Mouse (Mus musculus) left cerebral cortex, postnatal 10 days (tissue): ENCODE measurements at regions not wholly inside any gene's neighbourhood (a gene's known extent, or its start where the extent isn't known, plus 50 kb on each side); places are given as distances from the start of the nearest gene placed in this dataset.

Experiments
- DNase-seq, 2 experiments: peaks; one replicate each; pipeline ENCODE4 v3.0.0; 2021 to 2022; ENCODE audit warnings: low spot score in 2 of 2, mixed read lengths in 1 of 2; ENCODE audit errors: extremely low spot score in 1 of 2
- intact Hi-C: fragments of 180-260 bp; cut with DNase I; formaldehyde crosslinking; loops from one replicate; pipeline ENCODE4 v1.15.1; 2025

DNA sequence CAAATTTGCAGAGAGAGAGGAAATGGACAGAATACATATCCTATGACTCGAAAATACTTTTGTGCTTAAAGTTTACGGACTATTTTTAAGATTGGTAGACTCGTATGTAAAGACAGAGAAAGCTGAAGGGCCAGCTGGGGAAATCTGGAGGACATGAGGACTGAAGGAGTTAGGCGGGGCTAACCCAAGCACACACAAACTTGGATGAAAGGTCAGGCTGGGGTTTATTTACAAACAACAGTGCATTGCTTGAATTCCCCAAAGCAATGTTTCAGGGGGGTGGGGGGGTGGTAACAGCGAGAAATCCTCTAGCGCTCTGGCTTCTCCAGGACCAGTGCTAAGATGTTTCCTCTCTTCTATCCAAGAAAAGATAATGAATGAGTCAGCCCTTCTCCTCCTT lies 68.3 kb downstream of the Ptger2 start:
- DNase-seq: no peak
- intact Hi-C loops: loop anchor here (10.0 kb wide), 1 partner anchor 89 kb away; no protein-coding TSS in a partner anchor

DNA sequence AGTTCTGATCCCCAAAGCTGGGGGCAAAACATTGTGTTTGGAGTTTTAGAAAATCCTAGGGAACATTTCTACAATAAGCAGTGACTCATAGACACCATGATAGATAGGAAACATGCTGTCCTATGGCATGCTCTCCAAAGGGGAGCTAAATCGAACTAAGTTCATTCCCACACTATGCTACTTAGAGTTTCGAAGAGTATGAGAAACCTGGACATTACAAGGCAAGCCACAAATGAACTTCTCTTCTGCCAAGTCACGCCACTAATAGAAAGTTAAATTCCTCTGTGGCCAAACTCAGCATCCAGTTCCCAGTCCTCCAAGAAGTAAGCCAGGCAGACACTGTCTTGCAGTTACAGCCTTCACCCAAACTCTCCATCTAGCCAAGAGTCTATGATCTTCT lies 73.7 kb downstream of the Ptger2 start:
- intact Hi-C loops: no loop called here
- no peak for DNase-seq

GRCm38 (mm10) chr14:45064498-45064897 lies 76.5 kb downstream of the Ptger2 start:
- intact Hi-C loops: no loop called here
- no peak for DNase-seq

DNA sequence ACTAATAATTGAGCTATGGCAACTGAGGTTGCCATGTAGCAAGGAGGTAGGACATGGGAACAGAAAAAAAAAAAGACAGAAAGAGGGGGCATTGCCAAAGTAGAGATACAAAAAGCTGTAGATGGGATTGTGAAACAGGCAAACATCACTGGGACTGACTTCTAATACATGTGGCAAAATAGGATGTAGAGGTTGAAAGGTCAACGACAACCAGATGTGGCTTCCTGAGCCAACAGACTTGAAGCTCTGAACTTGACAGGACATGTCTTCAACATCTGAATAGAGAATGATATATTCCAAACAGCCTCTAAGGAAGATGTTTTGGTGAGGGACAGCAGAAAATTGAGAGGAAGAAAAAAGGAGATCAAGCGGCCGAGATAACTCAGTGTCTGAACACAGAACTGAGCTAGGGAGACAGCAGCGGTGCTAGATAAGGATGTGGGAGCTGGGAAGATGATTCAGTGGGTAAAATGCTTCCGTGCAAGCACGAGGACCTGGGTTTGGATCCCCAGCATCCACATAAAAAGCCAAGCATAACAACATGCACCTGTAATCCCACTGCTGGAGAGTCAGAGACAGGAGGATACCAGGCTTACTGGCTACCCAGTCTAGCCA lies 81.7 kb downstream of the Ptger2 start:
- intact Hi-C loops: no loop called here
- DNase-seq: no peak

GRCm38 (mm10) chr14:45074902-45075488 lies 87.0 kb downstream of the Ptger2 start:
- no peak for DNase-seq
- intact Hi-C loops: no loop called here

- intact Hi-C loops: no loop called here
- DNase-seq: no peak
Observed at GRCm38 (mm10) chr14:45077216-45077615, 89.2 kb downstream of the Ptger2 start.

DNA sequence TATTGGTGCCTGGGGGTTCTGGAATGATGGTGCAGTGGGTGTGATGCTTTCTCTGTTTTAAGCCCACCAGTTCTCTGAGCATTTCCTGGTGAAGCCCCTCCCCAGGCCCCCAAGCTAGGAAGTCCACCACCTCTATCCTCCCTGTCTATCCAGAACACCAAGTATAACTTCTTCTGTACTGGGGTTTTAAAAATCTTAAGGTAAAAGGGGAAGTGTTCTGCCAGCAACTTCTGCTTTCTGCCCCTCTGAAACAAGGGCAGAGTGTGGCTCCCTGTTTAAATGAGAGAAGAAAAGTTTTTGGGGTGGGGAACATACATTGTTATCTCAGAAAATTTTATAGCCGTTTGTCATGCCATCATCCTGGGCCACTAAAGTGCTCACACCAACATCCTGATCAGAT lies 91.8 kb downstream of the Ptger2 start:
- no peak for DNase-seq
- intact Hi-C loops: no loop called here

DNA sequence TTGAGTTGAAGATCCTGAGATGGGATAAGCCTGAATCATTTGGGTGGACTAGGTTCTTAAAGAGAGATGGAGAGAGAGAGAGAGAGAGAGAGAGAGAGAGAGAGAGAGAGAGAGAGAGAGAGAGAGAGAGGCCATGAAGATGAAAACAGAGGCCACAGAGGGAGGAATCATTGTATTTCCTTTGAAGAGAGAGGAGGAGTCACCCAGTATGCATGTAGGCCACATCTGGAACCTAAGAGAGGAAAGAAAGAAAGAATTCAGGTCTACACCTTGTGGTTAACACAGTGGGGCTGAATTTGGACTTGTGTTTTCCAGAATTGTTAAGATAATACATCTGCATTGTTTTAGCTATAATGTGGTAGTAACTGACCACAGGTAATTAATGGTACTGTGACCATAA lies 92.2 kb downstream of the Ptger2 start:
- intact Hi-C loops: no loop called here
- no peak for DNase-seq

GRCm38 (mm10) chr14:45083058-45083457 lies 95.1 kb downstream of the Ptger2 start:
- intact Hi-C loops: no loop called here
- no peak for DNase-seq
